Mouse (Mus musculus) limb, embryonic 12.5 days (tissue): ENCODE results near the gene Gm7029. TPM values are rescaled to one million over a fixed set of nuclear protein-coding genes. Genes with fewer than 3 reads are reported as not detected.
"Not testable (repeated sequence)": the region's sequence is repeated elsewhere in the genome, so short reads cannot be mapped to it uniquely, and the experiment has no call there.

Experiments used
- ATAC-seq: fragments of 200-750 bp; cut with Nextera tagmentation; 2 replicates; pipeline ENCODE4 v1.8.0; 2017; ENCODE audit warnings: low read depth, moderate TSS enrichment; ENCODE audit not compliant: insufficient number of reproducible peaks, insufficient read depth, low FRiP score, low TSS enrichment
- H3K27ac ChIP-seq: fragments of 300-500 bp; sonication (generic); 2 replicates; pipeline ENCODE4 v1.5.1; 2016; ENCODE audit warnings: mild to moderate bottlenecking, moderate library complexity
- H3K27me3 ChIP-seq: fragments of 300-500 bp; sonication (generic); 2 replicates; pipeline ENCODE4 v1.6.1; 2016; ENCODE audit warnings: mild to moderate bottlenecking, moderate library complexity
- H3K36me3 ChIP-seq: fragments of 300-500 bp; sonication (generic); 2 replicates; pipeline ENCODE4 v1.6.1; 2016; ENCODE audit warnings: mild to moderate bottlenecking, moderate library complexity
- H3K4me1 ChIP-seq: fragments of 300-500 bp; sonication (generic); replicated peaks from 2 replicates; pipeline ENCODE4 v1.6.1; 2016
- H3K4me2 ChIP-seq: fragments of 300-500 bp; sonication (generic); 2 replicates; pipeline ENCODE4 v1.6.1; 2016; ENCODE audit warnings: mild to moderate bottlenecking, moderate library complexity
- H3K4me3 ChIP-seq: fragments of 300-500 bp; sonication (generic); replicated peaks from 2 replicates; pipeline ENCODE4 v1.5.1; 2016; ENCODE audit warnings: mild to moderate bottlenecking
- H3K9ac ChIP-seq: fragments of 300-500 bp; sonication (generic); replicated peaks from 2 replicates; pipeline ENCODE4 v1.6.1; 2016; ENCODE audit warnings: mild to moderate bottlenecking, moderate library complexity
- H3K9me3 ChIP-seq: fragments of 300-500 bp; sonication (generic); 2 replicates; pipeline ENCODE4 v1.6.1; 2016; ENCODE audit warnings: mild to moderate bottlenecking, moderate library complexity
- WGBS: fragments of 180-500 bp; shearing (Covaris S2); methylation state at CpG from one replicate; pipeline ENCODE4 v1.1.7; 2016; 5-methylcytosine and 5-hydroxymethylcytosine counted together
- polyA plus RNA-seq: library from polyadenylated mRNA; unstranded; fragments of >200 nt; fragmentation: Nextera tagmentation; extraction: Ambion mirVana; gene quantifications from 2 replicates; pipeline ENCODE4 v1.2.1, GENCODE M21; 2016

Gm7029 gene
- polyA plus RNA-seq, 1 experiment from 2014 or later: not detected

- Histone ChIP-seq H3K9me3 (no peaks in the 10 kb centered on the region), H3K27me3 (no peaks in the 10 kb centered on the region), H3K4me3 (no peak overlapping the region), H3K4me2 (no peak overlapping the region), H3K9ac (no peak overlapping the region), H3K4me1 (peaks cover 9% of the 10 kb centered on the region), H3K27ac (no peak overlapping the region), H3K36me3 (no peaks in the 10 kb centered on the region)
- WGBS: 28% methylated on average over 7 of the region's 7 CpGs
- no peak for ATAC-seq
These were observed 18.8 kb downstream of the Gm7029 start for GRCm38 (mm10) chr17:33892429-33892828.

GRCm38 (mm10) chr17:33893011-33893410, 19.4 kb downstream of the Gm7029 start:
- not testable (repeated sequence) for ATAC-seq, H3K4me2 ChIP-seq, H3K27ac ChIP-seq, H3K9me3 ChIP-seq, H3K27me3 ChIP-seq, H3K4me1 ChIP-seq, H3K36me3 ChIP-seq, H3K4me3 ChIP-seq, H3K9ac ChIP-seq
- WGBS: 83% methylated on average over 4 of the region's 4 CpGs

- H3K27me3 ChIP-seq: no peaks in the 10 kb centered on the region
- H3K36me3 ChIP-seq: no peaks in the 10 kb centered on the region
- H3K9ac ChIP-seq: no peak overlapping the region
- no peak overlapping the region for H3K4me2 ChIP-seq
- WGBS: 46% methylated on average over 6 of the region's 6 CpGs
- H3K9me3 ChIP-seq: no peaks in the 10 kb centered on the region
- no peaks in the 10 kb centered on the region for H3K4me1 ChIP-seq
- H3K27ac ChIP-seq: no peak overlapping the region
- ATAC-seq: no peak
- no peak overlapping the region for H3K4me3 ChIP-seq
These were observed 23.6 kb downstream of the Gm7029 start for GRCm38 (mm10) chr17:33897114-33897794.

GRCm38 (mm10) chr17:33898193-33898592, 24.6 kb downstream of the Gm7029 start:
- H3K4me3 ChIP-seq, H3K36me3 ChIP-seq, H3K27ac ChIP-seq, H3K4me2 ChIP-seq, H3K27me3 ChIP-seq, ATAC-seq, H3K9me3 ChIP-seq, H3K9ac ChIP-seq, H3K4me1 ChIP-seq: not testable (repeated sequence)
- 85% methylated on average over 4 of the region's 4 CpGs for WGBS

DNA sequence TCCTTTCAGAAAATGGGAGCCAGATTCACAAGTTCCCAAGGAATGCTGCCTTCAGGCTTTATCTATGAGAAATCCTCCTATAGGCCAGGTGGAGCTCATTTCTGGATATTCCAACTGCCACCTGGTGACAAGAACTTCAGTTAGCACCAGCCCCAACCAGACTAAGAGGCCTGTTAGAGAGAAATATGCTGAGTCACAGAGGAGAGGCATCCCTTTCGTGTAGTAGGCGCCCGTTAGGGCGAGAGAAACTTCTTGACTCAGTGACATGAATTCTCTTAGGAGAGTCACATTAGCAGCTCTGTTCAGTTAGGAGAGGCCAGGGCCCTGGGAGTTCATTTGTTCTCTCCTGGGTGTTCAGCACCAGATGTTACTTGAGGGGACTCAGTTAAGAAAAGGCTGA, 26.0 kb downstream of the Gm7029 start:
- no peak for ATAC-seq
- Histone ChIP-seq H3K4me2 (no peak overlapping the region), H3K27ac (no peak overlapping the region), H3K36me3 (no peaks in the 10 kb centered on the region), H3K9ac (no peak overlapping the region), H3K27me3 (no peaks in the 10 kb centered on the region), H3K4me3 (no peak overlapping the region), H3K4me1 (no peaks in the 10 kb centered on the region), H3K9me3 (no peaks in the 10 kb centered on the region)
- 76% methylated on average over 4 of the region's 4 CpGs for WGBS

GRCm38 (mm10) chr17:33900281-33900988, 26.8 kb downstream of the Gm7029 start:
- no peak overlapping the region for H3K4me2 ChIP-seq
- H3K27me3 ChIP-seq: no peaks in the 10 kb centered on the region
- H3K4me3 ChIP-seq: no peak overlapping the region
- no peaks in the 10 kb centered on the region for H3K4me1 ChIP-seq
- no peaks in the 10 kb centered on the region for H3K9me3 ChIP-seq
- no peaks in the 10 kb centered on the region for H3K36me3 ChIP-seq
- WGBS: 63% methylated on average over 7 of the region's 7 CpGs
- no peak overlapping the region for H3K27ac ChIP-seq
- no peak overlapping the region for H3K9ac ChIP-seq
- no peak for ATAC-seq

- ATAC-seq: no peak
- Histone ChIP-seq H3K9ac (no peak overlapping the region), H3K27me3 (no peaks in the 10 kb centered on the region), H3K36me3 (no peaks in the 10 kb centered on the region), H3K27ac (no peak overlapping the region), H3K9me3 (no peaks in the 10 kb centered on the region), H3K4me1 (no peaks in the 10 kb centered on the region), H3K4me3 (no peak overlapping the region), H3K4me2 (no peak overlapping the region)
- WGBS: 84% methylated on average over 4 of the region's 4 CpGs
These were observed 27.3 kb downstream of the Gm7029 start for GRCm38 (mm10) chr17:33900989-33901314.

GRCm38 (mm10) chr17:33901653-33902052, 28.0 kb downstream of the Gm7029 start:
- WGBS: 68% methylated on average over 4 of the region's 4 CpGs
- no peak overlapping the region for H3K4me2 ChIP-seq
- H3K9ac ChIP-seq: no peak overlapping the region
- H3K4me1 ChIP-seq: no peaks in the 10 kb centered on the region
- no peak for ATAC-seq
- no peaks in the 10 kb centered on the region for H3K9me3 ChIP-seq
- H3K36me3 ChIP-seq: no peaks in the 10 kb centered on the region
- no peak overlapping the region for H3K27ac ChIP-seq
- no peaks in the 10 kb centered on the region for H3K27me3 ChIP-seq
- no peak overlapping the region for H3K4me3 ChIP-seq

- no peaks in the 10 kb centered on the region for H3K9me3 ChIP-seq
- H3K9ac ChIP-seq: no peak overlapping the region
- no peaks in the 10 kb centered on the region for H3K4me1 ChIP-seq
- WGBS: 39% methylated on average over 4 of the region's 4 CpGs
- H3K36me3 ChIP-seq: no peaks in the 10 kb centered on the region
- ATAC-seq: no peak
- no peak overlapping the region for H3K4me2 ChIP-seq
- no peak overlapping the region for H3K4me3 ChIP-seq
- H3K27me3 ChIP-seq: no peaks in the 10 kb centered on the region
- H3K27ac ChIP-seq: no peak overlapping the region
These were observed 28.4 kb downstream of the Gm7029 start for GRCm38 (mm10) chr17:33902079-33902478.

DNA sequence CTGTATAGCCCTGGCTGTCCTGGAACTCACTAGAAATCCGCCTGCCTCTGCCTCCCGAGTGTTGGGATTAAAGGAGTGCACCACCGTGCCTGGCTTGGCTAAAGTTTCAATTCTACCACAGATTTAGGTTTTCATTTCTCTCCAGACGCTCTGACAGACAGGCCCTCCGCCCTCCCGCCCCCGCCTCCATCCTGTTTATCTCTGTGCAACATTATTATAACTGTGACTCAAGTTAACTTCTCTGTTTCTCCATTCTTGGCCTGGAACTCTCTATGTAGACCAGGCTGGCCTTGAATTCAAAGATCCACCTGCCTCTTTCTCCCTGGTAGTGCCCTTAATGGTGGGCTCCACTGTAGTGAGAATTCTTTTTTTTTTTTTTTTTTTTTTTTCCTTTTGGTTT, 28.9 kb downstream of the Gm7029 start:
- no peak overlapping the region for H3K27ac ChIP-seq
- H3K9ac ChIP-seq: no peak overlapping the region
- 81% methylated on average over 7 of the region's 7 CpGs for WGBS
- no peaks in the 10 kb centered on the region for H3K4me1 ChIP-seq
- ATAC-seq: no peak
- no peak overlapping the region for H3K4me3 ChIP-seq
- H3K4me2 ChIP-seq: no peak overlapping the region
- no peaks in the 10 kb centered on the region for H3K9me3 ChIP-seq
- H3K36me3 ChIP-seq: no peaks in the 10 kb centered on the region
- no peaks in the 10 kb centered on the region for H3K27me3 ChIP-seq

GRCm38 (mm10) chr17:33903911-33904651, 30.4 kb downstream of the Gm7029 start:
- not testable (repeated sequence) for H3K4me3 ChIP-seq, H3K27me3 ChIP-seq, H3K4me2 ChIP-seq, ATAC-seq, H3K36me3 ChIP-seq, H3K9ac ChIP-seq, H3K9me3 ChIP-seq, H3K27ac ChIP-seq, H3K4me1 ChIP-seq
- 67% methylated on average over 6 of the region's 6 CpGs for WGBS
